Mouse (Mus musculus): ENCODE data around the gene Rorc.

- TF ChIP-seq CTCF (IDR thresholded peaks at IDR 0.05; ENCODE audit: extremely low read depth, insufficient read length, insufficient replicate concordance, low read depth, low read length) = no peak
- TF ChIP-seq POLR2A (IDR thresholded peaks at IDR 0.05; ENCODE audit: low read depth, low read length) = no peak
These were observed 71.0 kb downstream of the Rorc start, which contains the start of gene Oaz3 for GRCm38 (mm10) chr3:94443597-94443964.
